Mouse (Mus musculus): ENCODE results near the gene Zfp799. TPM values are rescaled to one million over a fixed set of nuclear protein-coding genes. Genes with fewer than 3 reads are reported as not detected.
"Not testable (repeated sequence)": the region's sequence is repeated elsewhere in the genome, so short reads cannot be mapped to it uniquely, and the experiment has no call there.

Gene Zfp799
- 14.0 and 15.0 TPM in 2 replicates for polyA plus RNA-seq (2015; fragmentation: Nextera tagmentation; extraction: Ambion mirVana)

DNA sequence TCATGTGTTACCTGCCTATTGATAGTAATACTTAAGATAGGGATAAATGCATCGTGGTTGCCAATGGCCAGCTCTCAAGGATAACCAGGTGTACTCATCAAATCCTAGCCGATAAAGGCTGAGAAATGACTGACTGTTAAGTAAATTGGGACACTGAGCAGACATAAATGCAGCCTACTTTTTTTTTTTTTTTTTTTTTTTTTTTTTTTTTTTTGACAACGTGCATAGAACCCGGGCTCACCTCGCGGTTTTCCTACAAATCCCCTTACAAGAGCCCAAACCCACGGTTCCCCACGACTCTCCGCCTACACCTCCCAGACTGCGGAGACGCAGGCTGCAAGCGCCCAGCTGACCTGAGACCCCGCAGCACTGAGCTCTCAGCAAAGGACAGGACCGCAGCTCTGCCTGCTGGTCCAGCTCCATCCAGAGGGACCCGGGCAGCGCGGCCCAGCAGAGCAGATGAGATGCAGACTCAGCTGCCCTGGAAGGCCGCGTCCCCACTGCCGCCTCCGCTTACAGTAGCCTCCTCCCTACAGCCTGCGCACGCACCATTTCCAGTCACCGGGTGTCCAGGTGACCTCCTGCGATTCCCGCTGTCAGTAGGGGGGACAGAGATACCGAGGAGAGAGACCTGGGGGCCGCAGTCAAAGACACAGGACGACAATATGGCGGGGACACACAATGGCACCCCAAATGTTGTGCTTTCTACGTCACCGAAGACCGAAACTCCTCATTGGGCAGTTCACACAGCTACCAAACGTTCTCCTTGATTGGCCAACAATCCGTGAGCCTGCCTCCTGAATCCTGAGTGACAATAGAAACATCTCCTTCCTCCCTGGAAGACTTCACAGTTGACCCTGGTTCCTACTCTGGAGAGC, at the start of gene Zfp799:
Gene Zfp799, minus strand, starts transcription at position 722 of the 878 bp plus-strand sequence.
- ATAC-seq (ENCODE audit: insufficient number of reproducible peaks, low FRiP score, low TSS enrichment, low read depth) = peak; percentile 97
- H3K4me1 ChIP-seq = peaks cover 4% of the 10 kb centered on the region; the same call in 1 of the 2 replicates
- WGBS = 2% methylated on average over 35 of the region's 35 CpGs
- no peaks in the 10 kb centered on the region for H3K27me3 ChIP-seq
- peaks cover 18% of the 10 kb centered on the region for H3K36me3 ChIP-seq
- peak within 1 kb of the TSS; percentile 55 for H3K4me2 ChIP-seq
- no peaks in the 10 kb centered on the region for H3K9me3 ChIP-seq
- peak within 1 kb of the TSS; percentile 77 for H3K27ac ChIP-seq
- H3K9ac ChIP-seq = peak within 1 kb of the TSS; percentile 86
- peak within 1 kb of the TSS; percentile 82 for H3K4me3 ChIP-seq

DNA sequence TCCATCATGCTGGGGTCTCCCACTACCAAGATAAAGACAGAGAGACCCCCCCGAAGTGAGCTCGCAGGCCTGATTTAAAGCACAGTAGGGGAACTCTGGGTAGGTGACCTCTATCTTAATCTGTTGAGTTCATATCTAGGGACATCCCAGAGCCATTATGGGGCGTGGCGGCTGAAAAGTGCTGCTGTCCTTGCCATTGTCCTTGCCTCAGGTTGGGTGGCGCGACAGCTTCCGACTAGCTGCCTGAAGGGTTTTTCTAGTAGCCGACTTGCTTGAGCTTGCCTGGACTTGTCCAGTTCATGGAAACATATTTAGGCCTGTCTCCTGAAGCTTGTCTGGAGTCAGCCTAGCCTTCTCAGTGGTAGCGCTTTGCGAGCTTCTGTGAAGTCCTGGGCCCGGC, 48.7 kb upstream of the Zfp799 start:
- Histone ChIP-seq H3K4me2 (no peak overlapping the region), H3K9me3 (no peaks in the 10 kb centered on the region), H3K4me3 (no peak overlapping the region), H3K9ac (no peak overlapping the region), H3K36me3 (peaks cover 47% of the 10 kb centered on the region), H3K27me3 (no peaks in the 10 kb centered on the region), H3K27ac (no peak overlapping the region), H3K4me1 (peaks cover 7% of the 10 kb centered on the region; the same call in 1 of the 2 replicates)
- 88% methylated on average over 11 of the region's 11 CpGs for whole genome bisulfite sequencing
- no peak for ATAC-seq (ENCODE audit: insufficient number of reproducible peaks, low FRiP score, low TSS enrichment, low read depth)

DNA sequence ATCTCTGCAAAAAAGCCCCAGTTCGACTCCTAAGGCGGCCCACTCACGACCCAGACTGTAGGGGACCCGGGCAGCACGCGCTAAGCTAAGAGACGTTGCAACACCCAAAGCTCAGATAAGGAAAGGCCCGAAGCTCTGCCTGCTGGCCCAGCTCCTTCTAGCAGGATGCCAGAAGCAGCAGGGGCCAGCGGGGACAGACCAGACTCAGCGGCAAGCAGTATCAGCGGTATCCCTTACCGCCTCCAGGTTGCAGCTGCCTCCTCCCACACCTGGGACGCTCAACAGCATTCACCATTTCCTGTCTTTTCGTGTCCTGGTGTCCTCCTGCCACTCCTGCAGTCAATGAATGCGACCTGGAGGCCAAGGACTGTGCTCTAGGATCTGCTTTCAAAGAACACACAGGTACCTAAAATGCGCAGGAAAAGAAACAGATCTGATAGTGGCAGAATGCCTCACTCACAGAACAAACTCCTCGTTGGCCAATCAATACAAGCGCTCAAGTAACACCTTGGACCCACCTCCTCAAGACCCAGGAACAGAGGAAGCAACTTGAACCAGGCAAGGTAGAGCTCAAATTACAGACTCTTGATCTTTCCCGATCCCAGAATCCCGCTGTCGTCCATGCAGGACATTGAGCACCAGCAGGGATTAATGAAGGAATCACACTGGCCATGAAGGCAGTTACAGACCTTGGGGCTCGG, 47.6 kb upstream of the Zfp799 start:
- H3K27ac ChIP-seq = no peak overlapping the region
- no peak overlapping the region for H3K4me3 ChIP-seq
- no peak for ATAC-seq (ENCODE audit: insufficient number of reproducible peaks, low FRiP score, low TSS enrichment, low read depth)
- no peaks in the 10 kb centered on the region for H3K9me3 ChIP-seq
- H3K4me2 ChIP-seq = peak overlapping the region; percentile 25; the same call in 1 of the 2 replicates
- no peaks in the 10 kb centered on the region for H3K27me3 ChIP-seq
- peaks cover 35% of the 10 kb centered on the region for H3K36me3 ChIP-seq
- H3K9ac ChIP-seq = no peak overlapping the region
- peaks cover 7% of the 10 kb centered on the region; the same call in 1 of the 2 replicates for H3K4me1 ChIP-seq
- WGBS = 8% methylated on average over 22 of the region's 22 CpGs

DNA sequence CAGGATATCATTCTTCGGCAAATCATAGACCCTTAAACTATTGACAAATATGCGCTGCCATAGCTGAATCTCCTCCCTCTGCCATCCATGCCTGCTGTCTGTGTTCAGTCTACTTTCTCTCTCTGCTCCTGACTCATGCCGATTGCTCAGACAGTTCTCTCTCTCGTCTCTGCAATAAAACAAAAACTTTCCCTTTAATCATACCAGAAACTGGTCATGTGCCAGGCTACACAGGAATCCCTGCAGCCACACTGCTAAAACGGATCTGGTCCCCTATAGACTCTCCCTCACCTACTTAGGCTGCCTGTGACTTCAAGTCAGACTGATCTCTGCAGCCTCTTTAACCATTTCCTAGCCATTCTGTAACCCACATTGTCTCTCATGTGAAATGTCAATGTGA, 42.6 kb upstream of the Zfp799 start:
- WGBS = 57% methylated on average over 5 of the region's 5 CpGs
- no peak overlapping the region for H3K4me2 ChIP-seq
- peaks cover 7% of the 10 kb centered on the region; the same call in 1 of the 2 replicates for H3K4me1 ChIP-seq
- H3K9me3 ChIP-seq = no peaks in the 10 kb centered on the region
- no peak overlapping the region for H3K27ac ChIP-seq
- no peaks in the 10 kb centered on the region for H3K36me3 ChIP-seq
- H3K27me3 ChIP-seq = no peaks in the 10 kb centered on the region
- no peak for ATAC-seq (ENCODE audit: insufficient number of reproducible peaks, low FRiP score, low TSS enrichment, low read depth)
- no peak overlapping the region for H3K4me3 ChIP-seq
- H3K9ac ChIP-seq = no peak overlapping the region

DNA sequence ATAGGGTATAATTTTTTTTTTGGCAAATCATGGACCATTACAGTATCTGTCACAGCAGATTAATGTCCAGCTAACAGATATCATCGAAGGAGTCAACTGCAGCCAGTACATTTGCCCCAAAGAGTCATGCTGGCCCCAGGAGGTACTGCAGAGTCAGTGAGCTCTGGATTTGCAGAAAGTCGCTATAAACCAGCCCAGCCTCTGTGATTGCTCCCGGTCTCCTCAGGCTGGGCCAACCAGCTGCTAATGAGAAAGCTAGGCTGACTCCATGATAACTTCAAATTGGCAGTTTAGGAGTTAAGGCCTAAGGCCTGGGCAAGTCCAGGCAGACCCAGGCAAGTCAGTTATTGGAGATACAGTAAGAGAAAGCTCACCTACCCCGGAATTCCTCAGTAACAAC, 42.0 kb upstream of the Zfp799 start:
- Histone ChIP-seq H3K4me2 (no peak overlapping the region), H3K9me3 (no peaks in the 10 kb centered on the region), H3K36me3 (no peaks in the 10 kb centered on the region), H3K27ac (no peak overlapping the region), H3K4me3 (no peak overlapping the region), H3K9ac (no peak overlapping the region), H3K4me1 (0 out of 2 replicates have a peak, but pooled peaks cover 1% of the 10 kb centered on the region), H3K27me3 (no peaks in the 10 kb centered on the region)
- ATAC-seq (ENCODE audit: insufficient number of reproducible peaks, low FRiP score, low TSS enrichment, low read depth) = no peak
- 57% methylated on average over 4 of the region's 4 CpGs for WGBS

DNA sequence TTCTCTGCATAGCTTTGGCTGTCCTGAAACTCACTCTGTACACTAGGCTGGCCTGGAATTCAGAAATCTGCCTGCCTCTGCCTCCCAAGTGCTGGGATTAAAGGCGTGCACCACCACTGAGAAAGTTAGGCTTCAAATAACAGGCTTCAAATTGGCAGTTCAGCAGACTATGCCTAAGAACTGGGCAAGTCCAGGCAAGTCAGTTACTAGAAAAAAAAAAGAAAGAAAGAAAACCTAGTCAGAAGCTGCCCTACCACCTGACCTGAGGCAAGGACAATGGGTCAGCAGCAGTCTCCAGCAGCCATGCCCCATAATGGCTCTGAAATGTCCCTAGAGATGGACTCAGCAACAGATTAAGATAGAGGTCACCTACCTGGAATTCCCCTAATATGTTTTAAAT, 41.4 kb upstream of the Zfp799 start:
- 94% methylated on average over 1 of the region's 1 CpGs for WGBS
- H3K4me1 ChIP-seq = no peaks in the 10 kb centered on the region
- no peak for ATAC-seq (ENCODE audit: insufficient number of reproducible peaks, low FRiP score, low TSS enrichment, low read depth)

DNA sequence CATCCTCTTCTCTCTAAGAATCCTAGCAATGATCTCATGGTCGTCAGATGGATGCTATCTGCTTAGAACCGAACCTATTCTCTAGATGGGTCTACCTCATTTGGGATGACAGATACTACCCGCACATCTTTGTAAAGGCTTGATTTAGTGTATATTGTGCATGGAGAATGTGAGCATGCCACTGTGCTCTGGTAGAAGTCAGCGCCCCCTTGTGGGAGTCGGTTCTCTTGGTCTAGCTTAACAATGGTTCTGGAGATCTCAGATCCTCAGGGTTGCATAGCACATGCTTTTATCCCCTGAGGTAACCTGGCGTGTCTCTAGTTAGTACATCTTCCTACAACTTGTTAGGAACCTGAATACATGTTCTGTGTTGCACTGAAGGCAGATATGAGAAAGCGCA, 37.2 kb upstream of the Zfp799 start:
- H3K4me3 ChIP-seq; H3K9me3 ChIP-seq; ATAC-seq (ENCODE audit: insufficient number of reproducible peaks, low FRiP score, low TSS enrichment, low read depth); H3K36me3 ChIP-seq; H3K4me2 ChIP-seq; H3K27me3 ChIP-seq; H3K9ac ChIP-seq; H3K4me1 ChIP-seq; H3K27ac ChIP-seq: not testable (repeated sequence)
- 61% methylated on average over 4 of the region's 7 CpGs for WGBS

More for the DNA sequence above, 41.4 kb upstream of the Zfp799 start:
- Histone ChIP-seq H3K9me3 (no peaks in the 10 kb centered on the region), H3K4me2 (no peak overlapping the region), H3K36me3 (no peaks in the 10 kb centered on the region), H3K27ac (no peak overlapping the region), H3K4me3 (no peak overlapping the region), H3K9ac (no peak overlapping the region), H3K27me3 (no peaks in the 10 kb centered on the region)

DNA sequence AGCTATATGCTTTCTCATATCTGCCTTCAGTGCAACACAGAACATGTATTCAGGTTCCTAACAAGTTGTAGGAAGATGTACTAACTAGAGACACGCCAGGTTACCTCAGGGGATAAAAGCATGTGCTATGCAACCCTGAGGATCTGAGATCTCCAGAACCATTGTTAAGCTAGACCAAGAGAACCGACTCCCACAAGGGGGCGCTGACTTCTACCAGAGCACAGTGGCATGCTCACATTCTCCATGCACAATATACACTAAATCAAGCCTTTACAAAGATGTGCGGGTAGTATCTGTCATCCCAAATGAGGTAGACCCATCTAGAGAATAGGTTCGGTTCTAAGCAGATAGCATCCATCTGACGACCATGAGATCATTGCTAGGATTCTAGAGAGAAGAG, 26.7 kb upstream of the Zfp799 start:
- not testable (repeated sequence) for H3K27ac ChIP-seq; H3K4me2 ChIP-seq; H3K4me1 ChIP-seq; H3K4me3 ChIP-seq; H3K36me3 ChIP-seq; H3K9me3 ChIP-seq; ATAC-seq (ENCODE audit: insufficient number of reproducible peaks, low FRiP score, low TSS enrichment, low read depth); H3K27me3 ChIP-seq; H3K9ac ChIP-seq
- WGBS = 65% methylated on average over 3 of the region's 6 CpGs

DNA sequence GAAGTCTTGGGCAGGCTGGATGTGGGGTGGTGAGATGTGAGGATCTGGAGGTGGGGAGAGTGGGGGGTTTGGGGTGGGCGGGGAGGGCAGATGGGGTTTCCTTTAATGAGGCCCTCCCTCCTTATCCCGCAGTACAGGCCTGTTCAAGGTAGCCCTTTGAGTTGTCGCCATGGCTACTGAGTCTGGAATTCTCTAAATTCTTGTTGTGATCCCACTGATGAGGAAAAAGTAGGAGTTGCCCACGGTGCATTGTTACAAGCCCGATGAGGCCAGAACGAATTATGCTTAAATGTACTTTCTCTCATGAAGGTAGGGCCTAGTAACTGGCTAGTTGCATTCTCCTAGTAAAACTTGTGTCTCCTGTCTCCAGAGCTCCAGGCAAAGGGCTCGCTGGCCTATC, 21.5 kb upstream of the Zfp799 start:
- ATAC-seq (ENCODE audit: insufficient number of reproducible peaks, low FRiP score, low TSS enrichment, low read depth) = no peak
- Histone ChIP-seq H3K27me3 (no peaks in the 10 kb centered on the region), H3K36me3 (no peaks in the 10 kb centered on the region), H3K27ac (no peak overlapping the region), H3K4me3 (no peak overlapping the region), H3K9me3 (no peaks in the 10 kb centered on the region), H3K4me2 (no peak overlapping the region), H3K4me1 (no peaks in the 10 kb centered on the region), H3K9ac (no peak overlapping the region)
- WGBS = 54% methylated on average over 7 of the region's 7 CpGs

DNA sequence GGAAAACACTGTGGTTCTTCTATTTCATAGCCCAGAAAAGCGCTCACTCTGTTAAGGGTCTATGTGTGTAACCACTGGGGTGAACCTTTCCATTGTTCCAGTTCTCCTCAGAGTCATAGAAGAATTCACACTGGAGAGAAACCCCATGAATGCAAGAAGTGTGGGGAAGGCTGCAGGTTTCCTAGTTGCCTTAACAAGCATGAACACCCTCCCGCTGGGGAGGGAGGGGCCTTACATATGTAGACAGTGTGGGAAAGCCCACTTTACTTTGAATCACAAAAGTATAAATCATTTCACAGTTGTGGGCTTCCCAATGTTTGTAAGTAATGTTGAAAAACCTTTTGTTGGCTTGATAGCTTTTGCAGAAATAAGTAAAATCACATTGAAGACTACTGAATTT, 11.3 kb upstream of the Zfp799 start:
- Histone ChIP-seq H3K9ac (no peak overlapping the region), H3K36me3 (no peaks in the 10 kb centered on the region), H3K4me1 (no peaks in the 10 kb centered on the region), H3K27me3 (no peaks in the 10 kb centered on the region), H3K4me2 (no peak overlapping the region), H3K4me3 (no peak overlapping the region), H3K27ac (no peak overlapping the region), H3K9me3 (0 out of 2 replicates have a peak, but pooled peaks cover 5% of the 10 kb centered on the region)
- no peak for ATAC-seq (ENCODE audit: insufficient number of reproducible peaks, low FRiP score, low TSS enrichment, low read depth)
- 83% methylated on average over 2 of the region's 2 CpGs for WGBS

DNA sequence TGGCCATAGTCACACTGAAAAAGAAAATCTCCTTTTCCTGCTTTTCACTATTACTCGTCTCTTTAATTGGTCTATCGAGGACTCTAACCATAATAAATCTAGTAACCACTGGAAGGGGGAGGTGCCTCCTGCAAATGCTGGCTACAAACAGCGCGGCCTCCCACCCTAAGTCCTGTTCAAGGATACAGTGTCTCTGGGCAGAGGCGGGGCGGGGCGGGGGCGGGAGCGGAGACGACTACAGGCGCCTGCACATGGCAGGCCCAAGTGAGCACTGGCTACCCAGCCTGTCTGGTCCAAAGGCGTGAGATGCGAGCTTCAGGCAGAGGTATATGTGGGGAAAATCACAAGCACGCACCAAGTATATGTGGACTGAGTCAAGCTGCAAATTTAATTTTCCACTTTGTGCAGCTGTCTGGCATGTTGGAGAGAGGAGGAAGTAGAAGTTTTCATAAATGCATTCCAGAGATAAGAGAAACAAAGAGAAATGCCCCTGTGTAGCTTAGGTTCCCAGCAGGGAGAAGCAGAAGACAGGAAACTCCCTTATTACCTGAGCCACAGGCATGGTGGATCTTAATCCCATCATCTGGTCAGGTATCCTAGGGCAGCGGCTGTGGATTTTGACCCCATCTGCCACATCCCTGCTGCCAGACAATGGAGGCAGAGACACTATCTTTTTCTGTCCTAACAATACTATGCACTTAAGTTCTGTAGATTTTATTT, 9.2 kb upstream of the Zfp799 start:
- ATAC-seq (ENCODE audit: insufficient number of reproducible peaks, low FRiP score, low TSS enrichment, low read depth) = no peak
- Histone ChIP-seq H3K36me3 (no peaks in the 10 kb centered on the region), H3K27ac (no peak overlapping the region), H3K4me2 (no peak overlapping the region), H3K4me3 (no peak overlapping the region), H3K27me3 (no peaks in the 10 kb centered on the region), H3K9ac (no peak overlapping the region), H3K9me3 (0 out of 2 replicates have a peak, but pooled peaks cover 5% of the 10 kb centered on the region), H3K4me1 (no peaks in the 10 kb centered on the region)
- 27% methylated on average over 15 of the region's 15 CpGs for WGBS
